Mouse (Mus musculus): ENCODE results near the gene Spdye4c. TPM values are rescaled to one million over a fixed set of nuclear protein-coding genes. Genes with fewer than 3 reads are reported as not detected.

Spdye4c gene
- polyA plus RNA-seq, 1 experiment = not detected

GRCm38 (mm10) chr2:128620578-128620977 lies 29.6 kb downstream of the Spdye4c start:
- H3K4me1 ChIP-seq (ENCODE audit: control insufficient read depth, insufficient read depth, insufficient read length, low read length) = no peaks in the 10 kb centered on the region
- no peaks in the 10 kb centered on the region for H3K27me3 ChIP-seq (ENCODE audit: control insufficient read depth, insufficient read depth, low read length)
- no peak overlapping the region for H3K4me3 ChIP-seq (ENCODE audit: low read depth, low read length)
- no peak overlapping the region for H3K27ac ChIP-seq (ENCODE audit: insufficient read depth, low read depth, low read length)
- no peak for TF ChIP-seq POLR2A (IDR thresholded peaks at IDR 0.05; ENCODE audit: low read depth, low read length)
- TF ChIP-seq CTCF (IDR thresholded peaks at IDR 0.05; ENCODE audit: extremely low read depth, insufficient read length, insufficient replicate concordance, low read depth, low read length) = no peak
- peaks cover 74% of the 10 kb centered on the region for H3K36me3 ChIP-seq (ENCODE audit: control insufficient read depth, insufficient read depth, low read length)
- 82% methylated on average over 1 of the region's 1 CpGs for WGBS

Other genes with a start within 250 kb of the Spdye4c start
- gene Anapc1, start 96.2 kb downstream of the Spdye4c start, polyA plus RNA-seq (2012; rRNA removed) = 7.8 and 19.1 TPM in 2 replicates
- 5.6 and 11.0 TPM in 2 replicates for gene Mertk, start 107.7 kb downstream of the Spdye4c start, polyA plus RNA-seq (2012; rRNA removed)
- 5.7 and 12.3 TPM in 2 replicates for gene Tmem87b, start 226.9 kb downstream of the Spdye4c start, polyA plus RNA-seq (2012; rRNA removed)

Measured in small intestine, adult 2 months (tissue).